Mouse (Mus musculus) ZHBTc4 (cell line): ENCODE results near the gene Themis2.

ENCODE experiments used
- DNase-seq: peaks from one replicate; pipeline ENCODE4 v3.0.0-alpha.2; 2011; ENCODE audit warnings: low read depth, low spot score

Gene Themis2

GRCm38 (mm10) chr4:132796196-132796886, at the start of gene Themis2:
TSS of gene Themis2 (minus strand) at chr4:132796387.
- DNase-seq: peak; percentile 92

- no peak for DNase-seq
These were observed 47.5 kb upstream of the Themis2 start for GRCm38 (mm10) chr4:132843705-132844071.

- DNase-seq: peak; percentile 100
These were observed 47.0 kb upstream of the Themis2 start, which contains the start of gene Ppp1r8 for GRCm38 (mm10) chr4:132842970-132843704. TSS of gene Ppp1r8 (minus strand) at chr4:132843169.

- DNase-seq: peak; percentile 46
These were observed 46.2 kb upstream of the Themis2 start for GRCm38 (mm10) chr4:132842281-132842906.

- DNase-seq: no peak
These were observed 45.3 kb upstream of the Themis2 start for GRCm38 (mm10) chr4:132841493-132841892.

GRCm38 (mm10) chr4:132823614-132824366, 27.6 kb upstream of the Themis2 start:
- peak; percentile 94 for DNase-seq

- no peak for DNase-seq
These were observed 22.3 kb upstream of the Themis2 start for GRCm38 (mm10) chr4:132818442-132818841.

- no peak for DNase-seq
These were observed 20.7 kb upstream of the Themis2 start for GRCm38 (mm10) chr4:132816855-132817254.

- no peak for DNase-seq
These were observed 20.2 kb upstream of the Themis2 start for GRCm38 (mm10) chr4:132816404-132816803.

- no peak for DNase-seq
These were observed 13.4 kb upstream of the Themis2 start for GRCm38 (mm10) chr4:132809621-132810020.

- DNase-seq: no peak
These were observed 11.8 kb upstream of the Themis2 start for GRCm38 (mm10) chr4:132807771-132808641.

GRCm38 (mm10) chr4:132806620-132807191, 10.5 kb upstream of the Themis2 start:
- DNase-seq: no peak

- no peak for DNase-seq
These were observed 9.5 kb upstream of the Themis2 start for GRCm38 (mm10) chr4:132805599-132806197.

GRCm38 (mm10) chr4:132805146-132805545, 9.0 kb upstream of the Themis2 start:
- no peak for DNase-seq

GRCm38 (mm10) chr4:132804331-132804730, 8.1 kb upstream of the Themis2 start:
- DNase-seq: no peak

GRCm38 (mm10) chr4:132803876-132804275, 7.7 kb upstream of the Themis2 start:
- DNase-seq: no peak

GRCm38 (mm10) chr4:132803212-132803611, 7.0 kb upstream of the Themis2 start:
- no peak for DNase-seq

GRCm38 (mm10) chr4:132802171-132802637, 6.0 kb upstream of the Themis2 start:
- peak; percentile 57 for DNase-seq

GRCm38 (mm10) chr4:132801176-132802077, 5.2 kb upstream of the Themis2 start:
- no peak for DNase-seq
